Mouse (Mus musculus): ENCODE data around the gene Rpl7l1.

- TF ChIP-seq CTCF (conservative IDR thresholded peaks at IDR 0.05; ENCODE audit: low read length) (no peak), NANOG (IDR thresholded peaks at IDR 0.05; ENCODE audit: borderline replicate concordance, low read length) (no peak), POU5F1 (IDR thresholded peaks at IDR 0.05; ENCODE audit: borderline replicate concordance, low read length) (no peak)
These were observed 14.9 kb upstream of the Rpl7l1 start for GRCm38 (mm10) chr17:46797386-46797785.

Data from E14TG2a.4 (cell line).